Mouse (Mus musculus) embryonic fibroblast, embryonic 13.5 days (primary cell): ENCODE data around the gene Cldn19. TPM values are rescaled to one million over a fixed set of nuclear protein-coding genes. Genes with fewer than 3 reads are reported as not detected.

Experiments
- H3K27ac ChIP-seq: 2 replicates; pipeline ENCODE4 v1.5.1; 2012; ENCODE audit warnings: low read length, control low read depth, inconsistent platforms; ENCODE audit not compliant: insufficient read depth
- H3K4me1 ChIP-seq: 2 replicates; pipeline ENCODE4 v1.6.1; 2011; ENCODE audit warnings: low read length; ENCODE audit not compliant: control insufficient read depth, insufficient read depth
- H3K4me3 ChIP-seq: 2 replicates; pipeline ENCODE4 v1.5.1; 2011; ENCODE audit warnings: mild to moderate bottlenecking, control low read depth, low read length; ENCODE audit not compliant: insufficient read depth
- CTCF ChIP-seq: IDR thresholded peaks from 2 replicates; pipeline ENCODE4 v1.5.1; 2011; ENCODE audit warnings: mild to moderate bottlenecking, control low read depth, low read length, moderate library complexity, borderline replicate concordance; ENCODE audit not compliant: insufficient read depth
- POLR2A ChIP-seq: IDR thresholded peaks from 2 replicates; pipeline ENCODE4 v1.6.1; 2011; ENCODE audit warnings: low read depth, mild to moderate bottlenecking, control low read depth, low read length, moderate library complexity
- polyA plus RNA-seq: library from polyadenylated mRNA; stranded (reverse); fragments of >200 nt; gene quantifications from 2 replicates; pipeline ENCODE4 v1.2.4, GENCODE M21; 2011; ENCODE audit warnings: low read depth; ENCODE audit not compliant: missing spikeins, insufficient read length

Cldn19 gene
- polyA plus RNA-seq, 1 experiment: 0.21 TPM

DNA sequence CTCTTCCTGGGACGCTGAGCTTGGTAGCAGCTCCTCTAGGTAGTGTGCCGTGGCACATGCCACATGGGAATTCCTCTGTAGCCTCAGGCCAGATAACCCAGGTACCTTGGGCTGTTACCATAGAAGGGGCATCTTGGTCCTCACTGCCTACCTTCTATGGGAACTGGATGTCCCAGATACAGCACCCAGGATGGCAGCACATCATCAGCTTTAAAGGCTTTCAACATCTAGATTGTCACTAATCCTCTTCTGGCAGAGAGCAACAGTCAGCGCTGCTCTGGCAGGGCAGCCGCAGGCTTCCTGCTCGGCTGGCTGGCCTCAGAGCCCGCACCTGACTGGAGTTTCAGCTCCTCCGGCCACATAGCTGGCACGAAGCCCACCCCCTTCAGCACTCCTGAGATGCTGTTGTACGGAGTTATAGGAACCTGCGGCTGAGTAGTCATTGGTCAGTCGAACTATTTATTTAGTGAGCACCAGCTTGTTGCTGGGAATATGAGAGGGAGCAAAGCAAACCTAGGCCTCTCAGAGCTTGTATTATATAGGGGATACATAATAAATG lies 6.7 kb upstream of the Cldn19 start:
- TF ChIP-seq CTCF (no peak), POLR2A (no peak)
- H3K4me3 ChIP-seq: no peak overlapping the region
- H3K4me1 ChIP-seq: no peaks in the 10 kb centered on the region
- H3K27ac ChIP-seq: no peak overlapping the region

DNA sequence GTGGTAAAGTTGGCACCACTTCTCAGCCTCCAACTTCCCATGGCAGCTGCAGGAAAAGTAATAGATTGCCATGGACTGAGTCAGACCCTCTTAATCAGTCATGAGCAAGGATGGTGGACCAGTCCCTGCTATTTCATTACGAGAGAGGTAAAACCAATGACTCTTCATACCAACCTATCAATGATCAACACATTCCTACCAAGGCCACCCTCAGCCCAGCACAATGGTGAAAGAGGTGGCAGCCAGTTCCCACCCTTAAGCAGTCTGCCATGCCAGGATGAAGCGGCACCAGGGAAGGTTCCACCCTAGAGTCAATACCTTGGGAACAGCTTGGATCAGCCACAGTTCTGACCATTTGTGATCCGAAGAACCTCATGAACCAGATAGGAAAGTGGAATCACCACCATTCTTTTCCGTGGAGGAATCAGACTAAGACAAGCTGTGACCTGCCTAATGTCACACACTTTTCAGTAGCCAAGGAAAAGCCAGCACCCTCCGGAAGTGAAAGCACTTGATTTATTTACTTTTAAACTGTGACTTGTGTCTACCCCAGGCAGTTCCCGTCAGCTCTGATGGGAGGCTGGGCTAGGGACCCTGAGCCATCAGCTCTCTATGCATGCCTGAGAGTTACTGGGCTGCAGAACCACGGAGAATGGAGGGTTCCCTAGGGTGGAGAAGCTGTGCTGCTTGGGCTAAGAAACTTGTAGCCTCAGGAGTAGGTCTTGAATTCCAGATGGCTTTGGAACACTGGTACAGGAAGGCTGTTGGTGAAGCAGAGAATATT lies 3.0 kb upstream of the Cldn19 start:
- Histone ChIP-seq H3K27ac (no peak overlapping the region), H3K4me1 (0 out of 2 replicates have a peak, but pooled peaks cover 5% of the 10 kb centered on the region), H3K4me3 (no peak overlapping the region)
- TF ChIP-seq POLR2A: no peak
- TF ChIP-seq CTCF: no peak

DNA sequence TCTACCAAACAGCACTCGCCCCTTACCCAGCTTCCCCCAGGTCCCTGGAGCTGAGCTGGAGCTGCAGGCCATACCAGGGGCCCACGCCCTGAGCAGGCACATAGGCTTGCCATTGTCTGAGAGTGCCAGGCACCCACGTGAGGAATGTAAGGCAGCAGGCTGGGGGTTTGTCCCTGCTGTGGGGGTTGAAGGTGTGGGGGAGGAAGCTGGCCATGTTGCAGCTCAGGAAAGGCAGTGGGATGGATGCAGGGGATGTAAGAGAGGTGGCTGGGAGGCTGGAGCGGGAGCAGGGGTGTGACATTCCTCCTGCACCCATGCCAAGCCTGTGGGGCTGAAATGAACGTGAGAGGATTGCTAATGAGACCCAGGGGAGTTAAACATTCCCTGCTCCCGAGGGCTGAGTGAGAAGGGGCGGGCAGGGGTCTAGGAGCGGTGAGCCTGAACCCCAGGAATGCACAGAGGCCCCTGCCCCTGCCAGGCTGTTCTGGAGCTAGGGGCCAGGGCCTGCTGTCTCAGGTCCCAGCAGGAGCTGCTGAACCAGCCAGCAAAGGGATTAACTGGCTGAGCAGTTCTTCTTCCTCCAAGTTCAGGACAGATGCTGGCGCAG lies 1.1 kb upstream of the Cldn19 start:
- Histone ChIP-seq H3K27ac (no peak overlapping the region), H3K4me3 (no peak overlapping the region), H3K4me1 (0 out of 2 replicates have a peak, but pooled peaks cover 5% of the 10 kb centered on the region)
- TF ChIP-seq POLR2A: no peak
- TF ChIP-seq CTCF: no peak

DNA sequence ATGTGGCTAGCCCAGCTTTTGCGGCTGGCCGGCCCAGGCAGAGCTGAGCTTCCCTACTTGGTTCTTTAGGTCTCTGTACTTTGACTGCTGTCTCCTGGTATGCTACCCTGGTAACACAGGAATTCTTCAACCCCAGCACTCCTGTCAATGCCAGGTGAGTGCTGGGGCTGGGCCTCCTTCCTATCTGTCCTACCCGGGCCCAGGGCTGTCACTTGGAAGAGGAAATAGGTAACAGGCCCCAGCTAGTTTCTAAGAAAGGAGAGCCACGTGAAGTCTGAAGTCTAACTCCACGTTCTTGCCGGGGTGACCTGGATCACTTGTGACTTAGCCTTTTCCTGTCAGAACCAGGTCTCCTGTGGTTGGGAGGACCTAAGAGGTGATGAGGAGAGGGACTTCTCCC lies 1.9 kb downstream of the Cldn19 start:
- Histone ChIP-seq H3K27ac (no peak overlapping the region), H3K4me1 (0 out of 2 replicates have a peak, but pooled peaks cover 5% of the 10 kb centered on the region), H3K4me3 (no peak overlapping the region)
- TF ChIP-seq POLR2A (no peak), CTCF (no peak)

DNA sequence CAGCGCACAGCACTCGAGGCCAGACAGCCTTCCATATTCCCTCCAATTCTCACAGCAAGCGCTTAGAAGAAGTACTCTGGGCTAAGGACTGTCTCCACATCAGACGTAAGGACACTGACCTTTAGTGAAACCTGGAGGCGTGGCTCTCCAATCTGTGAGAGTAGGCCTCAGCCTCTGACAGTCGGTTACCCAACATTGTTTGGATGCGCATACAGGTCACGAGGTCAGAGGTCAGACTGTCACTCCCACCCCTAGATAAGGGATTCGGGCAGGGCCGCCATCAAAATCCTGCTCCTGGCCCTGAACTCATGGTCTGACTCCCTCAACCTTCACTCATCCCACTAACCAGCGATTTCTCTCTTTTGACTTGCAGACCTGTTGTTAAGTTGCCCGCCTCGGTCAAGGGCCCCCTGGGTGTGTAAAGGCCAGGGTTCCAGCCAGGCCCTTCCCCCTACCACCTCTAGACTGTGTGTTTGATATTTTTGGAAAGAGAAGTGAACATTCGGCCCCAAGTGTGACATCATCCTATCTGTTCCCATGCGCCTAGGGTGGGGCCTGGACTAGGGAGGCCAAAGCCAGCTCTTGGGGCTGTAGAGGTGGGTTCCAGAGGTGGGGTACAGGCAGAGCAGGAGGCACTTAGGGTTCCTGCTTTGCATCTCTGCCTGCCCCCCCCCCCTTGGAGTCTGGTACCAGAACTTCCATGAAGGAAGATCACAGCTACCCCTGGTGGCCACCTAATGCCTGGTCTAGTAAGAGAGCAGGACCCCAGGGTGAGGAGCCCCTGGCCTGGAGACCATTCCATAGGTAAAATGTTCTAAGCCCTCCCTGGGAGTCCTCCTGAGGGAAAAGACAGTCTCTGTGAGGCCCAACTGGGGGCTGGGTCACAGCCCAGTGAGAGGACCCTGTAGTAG lies 4.4 kb downstream of the Cldn19 start:
- H3K4me3 ChIP-seq: no peak overlapping the region
- TF ChIP-seq CTCF (no peak), POLR2A (no peak)
- no peaks in the 10 kb centered on the region for H3K4me1 ChIP-seq
- H3K27ac ChIP-seq: no peak overlapping the region

DNA sequence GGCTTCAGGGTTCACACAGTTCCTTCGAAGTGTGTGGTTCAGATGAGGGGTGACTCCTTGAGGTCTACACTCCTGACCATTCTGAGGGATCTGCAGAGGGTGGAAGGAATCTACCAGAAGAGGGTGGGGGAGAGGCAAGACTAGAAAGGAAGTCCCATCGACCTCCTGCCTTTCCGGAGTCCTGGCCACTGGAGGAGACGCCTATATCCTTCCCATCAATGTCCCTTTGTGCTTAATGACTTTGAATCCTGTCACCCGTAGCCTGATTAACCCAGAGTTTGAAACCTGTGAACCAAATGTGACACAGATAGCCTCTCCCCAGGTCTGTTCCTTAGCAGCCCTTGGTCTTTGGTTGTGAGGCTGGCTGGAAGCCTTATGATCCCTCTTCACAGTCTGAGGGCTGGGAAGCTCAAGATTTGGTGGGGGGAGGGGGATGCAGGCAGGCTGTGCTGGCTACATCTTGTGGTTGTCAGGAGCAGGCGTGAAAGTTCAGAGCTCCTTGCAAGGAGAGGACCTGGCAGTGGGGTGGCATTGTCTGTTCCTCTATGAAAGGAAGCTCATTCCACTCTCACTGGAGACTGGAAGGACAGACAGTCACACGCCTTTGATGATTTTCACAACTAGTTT lies 6.0 kb downstream of the Cldn19 start:
- H3K4me1 ChIP-seq: no peaks in the 10 kb centered on the region
- H3K4me3 ChIP-seq: no peak overlapping the region
- TF ChIP-seq POLR2A: no peak
- TF ChIP-seq CTCF: no peak
- no peak overlapping the region for H3K27ac ChIP-seq

DNA sequence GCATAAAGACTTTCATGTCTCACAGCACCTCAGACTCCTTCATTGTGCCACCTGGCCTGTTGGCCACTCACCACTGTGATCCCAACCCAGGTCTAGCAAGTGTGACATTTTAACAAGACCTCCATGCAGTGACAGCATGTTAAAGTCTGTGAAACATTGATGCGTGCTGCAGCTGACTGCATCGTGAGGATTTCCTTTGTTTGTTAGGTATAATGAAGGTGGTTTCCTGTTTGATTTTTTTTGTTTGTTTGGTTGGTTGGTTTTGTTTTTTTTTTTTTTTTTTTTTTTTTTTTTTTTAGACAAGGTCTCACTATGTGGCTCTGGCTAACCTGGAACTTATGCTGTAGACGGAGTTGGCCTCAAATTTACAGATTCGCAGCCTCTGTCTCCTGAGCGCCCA lies 7.3 kb downstream of the Cldn19 start:
- Histone ChIP-seq H3K4me3 (no peak overlapping the region), H3K4me1 (no peaks in the 10 kb centered on the region), H3K27ac (no peak overlapping the region)
- no peak for TF ChIP-seq CTCF
- TF ChIP-seq POLR2A: no peak

DNA sequence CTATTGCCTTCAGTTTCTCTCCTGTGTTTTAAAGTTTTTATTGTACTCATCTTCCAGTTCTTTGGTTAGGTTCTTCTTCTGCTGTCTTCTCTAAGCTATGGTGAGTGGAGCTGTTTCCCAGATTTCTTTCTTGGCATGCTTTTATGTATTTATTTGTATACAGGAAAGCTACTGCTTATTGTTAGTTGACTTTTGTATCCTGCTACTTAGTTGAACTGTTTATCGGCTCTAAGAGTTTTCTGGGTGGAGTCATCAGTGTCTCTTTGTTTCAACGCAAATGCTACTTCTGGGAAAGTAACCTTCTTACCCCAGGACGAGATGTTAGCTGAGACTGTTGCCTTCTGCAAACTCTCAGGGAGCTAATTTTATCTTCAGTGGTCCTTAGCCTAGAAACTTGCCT lies 8.2 kb downstream of the Cldn19 start:
- TF ChIP-seq CTCF (no peak), POLR2A (no peak)
- no peak overlapping the region for H3K27ac ChIP-seq
- no peak overlapping the region for H3K4me3 ChIP-seq
- no peaks in the 10 kb centered on the region for H3K4me1 ChIP-seq

DNA sequence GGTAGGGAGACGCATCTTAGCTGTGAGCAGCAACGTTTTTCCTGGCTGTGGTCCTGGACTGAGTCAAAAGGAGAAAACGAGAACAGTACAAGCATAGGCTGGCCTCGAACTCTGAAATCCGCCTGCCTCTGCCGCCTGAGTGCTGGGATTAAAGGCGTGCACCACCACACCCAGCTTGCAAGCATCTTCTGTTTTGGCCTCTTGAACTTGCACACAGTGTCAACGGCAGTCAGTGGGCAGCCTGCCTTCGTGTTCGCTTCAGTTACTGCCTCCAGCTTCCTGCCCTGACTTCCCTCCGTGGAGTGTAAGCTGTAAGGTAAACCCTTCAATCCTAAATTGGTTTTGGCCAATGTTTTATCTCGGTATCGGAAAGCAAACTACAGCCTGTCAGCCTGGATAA lies 11.4 kb downstream of the Cldn19 start:
- Histone ChIP-seq H3K27ac (no peak overlapping the region), H3K4me3 (no peak overlapping the region), H3K4me1 (no peaks in the 10 kb centered on the region)
- TF ChIP-seq POLR2A (no peak), CTCF (no peak)
